Mouse (Mus musculus) left cerebral cortex, adult 9 months (tissue): ENCODE results near the gene Il10.
"Not testable (repeated sequence)": the region's sequence is repeated elsewhere in the genome, so short reads cannot be mapped to it uniquely, and the experiment has no call there.

Experiments
- DNase-seq, 2 experiments: peaks; one replicate each; pipeline ENCODE4 v3.0.0; 2022; ENCODE audit warnings: low spot score in 2 of 2

Gene Il10

DNA sequence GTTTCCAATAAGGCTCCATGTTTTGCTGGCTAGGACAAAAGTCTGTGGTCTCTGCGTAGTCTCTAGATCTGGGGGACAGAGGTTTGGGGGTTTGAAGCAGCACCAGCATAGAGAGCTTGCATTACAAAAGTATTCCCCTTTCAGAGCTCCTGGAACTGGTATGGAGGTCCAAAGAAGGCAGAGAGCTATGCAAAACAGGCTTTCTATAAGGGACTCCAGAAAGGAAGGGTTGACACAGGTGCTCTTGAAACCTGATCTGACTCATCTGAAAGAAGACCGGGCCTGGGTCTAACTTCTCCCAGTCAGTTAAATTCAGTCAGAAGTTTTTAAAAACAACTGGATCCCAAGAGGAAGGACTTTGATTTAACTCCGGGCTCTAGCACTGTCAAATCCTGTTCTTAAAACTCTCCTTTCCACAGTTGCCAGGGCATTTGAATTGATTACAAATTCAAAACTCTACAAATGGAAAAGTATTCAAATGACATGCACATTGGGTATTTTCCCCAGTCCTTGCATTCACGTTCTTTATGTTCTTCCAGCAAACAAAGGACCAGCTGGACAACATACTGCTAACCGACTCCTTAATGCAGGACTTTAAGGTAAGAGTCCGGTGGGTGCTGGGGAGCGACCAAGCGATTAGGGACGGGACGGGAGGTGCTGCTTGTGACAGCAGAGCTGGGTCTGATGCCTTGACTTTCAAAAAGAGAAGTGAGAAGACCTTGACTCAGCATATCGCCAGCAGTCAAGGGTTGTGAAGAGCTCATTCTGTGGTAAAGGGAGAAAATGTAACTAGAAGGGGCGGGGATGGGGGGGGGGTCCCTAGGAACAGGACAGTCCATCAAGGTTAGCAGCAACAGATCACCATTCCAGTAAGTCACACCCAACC lies 1.0 kb downstream of the Il10 start:
- DNase-seq, result no peak

DNA sequence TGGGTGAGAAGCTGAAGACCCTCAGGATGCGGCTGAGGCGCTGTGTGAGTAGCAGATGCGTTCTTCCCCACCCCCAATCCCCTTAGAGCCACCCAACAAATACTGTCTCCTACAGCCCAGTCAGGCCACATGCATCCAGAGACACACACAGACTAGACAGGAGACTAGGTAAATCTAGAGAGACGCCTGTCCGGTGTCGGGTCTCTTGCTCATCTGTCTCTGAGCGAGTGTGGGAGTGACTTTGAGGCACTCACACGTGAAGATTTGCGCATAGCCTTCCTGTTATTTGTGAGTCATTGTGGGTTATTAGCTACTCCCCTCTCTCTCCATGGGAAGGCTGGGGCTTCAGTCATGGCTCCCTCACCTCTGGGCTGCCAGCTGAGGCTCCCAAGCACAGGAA lies 1.8 kb downstream of the Il10 start:
- no peak for DNase-seq

DNA sequence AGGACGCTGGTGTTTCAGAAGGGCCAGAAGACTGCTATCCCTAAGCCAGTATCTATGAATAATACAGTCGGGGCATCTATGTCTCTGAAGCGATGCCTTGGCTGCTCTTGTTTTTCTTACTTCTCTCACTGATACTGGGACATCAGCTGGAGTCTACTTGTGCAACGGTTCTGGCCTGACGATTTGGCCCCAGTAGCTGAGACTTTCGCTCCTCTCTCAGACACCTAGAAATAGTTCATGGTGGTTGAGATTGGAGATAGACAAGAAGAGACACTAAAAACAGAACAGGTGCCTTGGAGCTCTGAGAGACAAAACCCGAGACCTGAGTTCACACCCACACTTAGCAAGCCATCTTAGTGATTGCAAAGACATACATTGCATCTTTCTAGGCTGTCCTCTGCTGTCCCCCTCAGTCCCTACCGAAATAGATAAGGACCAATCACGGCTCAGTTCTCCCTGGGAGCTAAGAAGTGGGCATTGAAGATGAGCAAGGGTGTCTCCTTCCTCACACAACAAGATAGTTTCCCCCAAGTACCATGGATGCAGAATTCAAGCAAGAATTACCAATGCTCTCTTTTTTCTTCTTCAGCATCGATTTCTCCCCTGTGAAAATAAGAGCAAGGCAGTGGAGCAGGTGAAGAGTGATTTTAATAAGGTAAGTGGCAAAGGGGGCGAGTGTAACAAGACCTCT lies 2.4 kb downstream of the Il10 start:
- DNase-seq, result no peak

DNA sequence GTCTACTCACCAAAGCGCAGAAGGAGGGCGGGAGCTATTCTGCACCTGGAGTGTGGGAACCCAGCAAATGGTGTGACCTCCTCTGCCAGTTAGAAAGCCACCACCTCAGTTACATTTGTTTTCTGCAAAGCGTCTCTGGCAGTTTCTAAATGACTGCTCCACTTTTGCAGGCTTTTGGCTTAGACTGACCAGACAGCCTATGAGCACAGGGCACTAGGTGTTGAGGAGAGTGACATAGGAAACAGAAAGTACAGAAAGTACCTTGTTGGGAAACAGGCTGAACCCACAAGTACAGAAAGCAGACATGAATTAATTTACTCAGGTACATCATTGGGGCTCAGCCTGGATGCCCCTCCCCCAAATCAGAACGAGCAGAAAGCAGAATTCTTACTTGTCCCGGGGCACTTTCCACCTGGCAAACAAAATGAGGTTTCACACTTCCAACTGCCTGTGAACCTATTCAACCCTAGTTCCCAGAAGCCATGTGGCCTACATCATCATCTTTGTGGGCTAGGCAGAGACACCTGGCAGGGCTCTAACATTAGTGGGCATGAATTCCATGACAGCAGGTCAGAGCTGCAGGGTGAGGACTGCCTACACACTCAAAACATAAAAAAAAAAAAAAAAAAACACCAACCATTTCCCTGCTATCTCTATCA lies 3.1 kb downstream of the Il10 start:
- no peak for DNase-seq

DNA sequence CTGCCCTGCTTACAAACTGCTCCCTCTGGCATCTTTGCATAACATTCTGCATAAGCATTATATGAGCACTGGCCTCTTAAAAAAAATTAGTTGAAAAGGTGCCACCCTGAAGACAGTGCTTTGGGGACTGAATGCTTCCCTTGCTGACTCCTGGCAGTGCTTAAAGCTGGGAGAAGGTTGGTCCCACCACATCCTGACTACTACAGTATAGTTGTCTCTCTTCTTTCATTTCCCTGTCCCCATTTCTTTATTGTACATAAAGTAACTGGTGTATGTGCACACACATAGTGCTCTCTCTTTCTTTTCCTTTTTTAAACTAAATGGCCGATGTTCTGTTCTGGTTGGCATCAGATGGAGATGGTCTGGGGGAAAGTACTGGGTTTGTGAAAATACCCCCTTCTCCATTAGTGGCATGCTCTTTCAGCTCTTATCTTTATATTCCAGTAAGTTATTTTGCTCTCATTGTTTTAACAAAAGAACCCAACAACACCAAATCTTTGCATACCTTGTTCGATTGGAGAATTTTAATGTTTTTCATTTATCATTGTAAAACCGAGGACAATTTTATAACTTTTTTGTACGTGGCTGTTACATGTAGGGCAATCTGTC lies 3.7 kb downstream of the Il10 start:
- DNase-seq, result not testable (repeated sequence)

DNA sequence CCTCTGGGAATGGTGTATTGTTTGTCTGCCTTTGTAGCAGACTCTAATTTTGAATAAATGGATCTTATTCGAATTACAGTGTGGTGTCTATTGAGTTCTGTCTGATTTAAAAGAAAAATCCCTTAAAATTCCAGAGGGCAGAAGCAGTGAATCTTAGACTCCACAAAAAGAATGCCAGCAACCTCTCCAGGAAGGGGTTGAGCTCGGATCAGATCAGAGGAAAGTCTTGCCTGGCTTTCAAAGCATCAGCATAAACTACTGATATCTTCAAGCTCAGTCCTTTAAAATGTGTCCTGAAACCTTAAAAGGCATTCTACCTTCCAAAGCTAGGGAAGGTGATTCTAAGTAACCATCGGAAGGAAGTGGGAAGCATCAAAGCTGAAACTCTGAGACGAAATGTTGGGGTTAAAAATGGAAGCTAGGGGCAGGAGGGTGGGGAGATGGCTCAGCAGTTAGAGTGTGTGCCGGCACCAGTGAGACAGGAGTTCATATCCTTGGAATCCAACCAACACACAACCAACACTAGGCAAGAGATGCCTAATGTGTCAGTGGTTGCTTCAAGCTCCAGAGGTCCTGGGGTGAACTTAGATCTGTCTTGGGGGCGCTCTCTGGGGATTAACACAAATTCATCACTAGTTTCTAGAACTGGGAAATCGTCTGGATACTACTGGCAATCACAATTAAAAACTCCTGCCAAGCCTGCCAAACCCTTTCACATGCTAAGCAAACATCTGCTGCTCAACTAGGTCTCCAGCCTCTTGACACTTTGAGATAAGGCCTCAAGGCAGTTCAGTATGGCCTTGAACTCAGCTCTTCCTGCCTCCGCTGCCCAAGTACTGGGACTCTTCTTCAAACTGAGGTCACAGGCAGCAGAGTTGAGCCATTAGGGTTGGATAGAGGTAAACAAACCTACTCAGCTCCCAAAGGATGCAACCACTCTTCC lies 5.5 kb downstream of the Il10 start:
- no peak for DNase-seq

DNA sequence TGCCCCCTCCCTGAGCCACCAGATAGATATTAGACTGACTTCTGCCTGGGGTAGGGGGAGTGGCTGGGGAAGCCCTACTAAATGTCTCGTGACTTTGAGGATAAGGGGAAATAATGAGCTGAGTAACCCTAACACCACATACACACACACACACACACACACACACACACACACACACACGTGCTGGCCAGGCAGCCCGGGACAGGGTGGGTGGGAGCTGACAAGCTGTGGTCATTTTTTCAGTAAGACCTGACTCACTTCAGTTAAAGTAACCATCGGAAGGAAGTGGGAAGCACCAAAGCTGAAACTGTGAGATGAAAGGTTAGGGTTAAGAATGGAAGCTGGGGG lies 6.2 kb downstream of the Il10 start:
- DNase-seq, result no peak

DNA sequence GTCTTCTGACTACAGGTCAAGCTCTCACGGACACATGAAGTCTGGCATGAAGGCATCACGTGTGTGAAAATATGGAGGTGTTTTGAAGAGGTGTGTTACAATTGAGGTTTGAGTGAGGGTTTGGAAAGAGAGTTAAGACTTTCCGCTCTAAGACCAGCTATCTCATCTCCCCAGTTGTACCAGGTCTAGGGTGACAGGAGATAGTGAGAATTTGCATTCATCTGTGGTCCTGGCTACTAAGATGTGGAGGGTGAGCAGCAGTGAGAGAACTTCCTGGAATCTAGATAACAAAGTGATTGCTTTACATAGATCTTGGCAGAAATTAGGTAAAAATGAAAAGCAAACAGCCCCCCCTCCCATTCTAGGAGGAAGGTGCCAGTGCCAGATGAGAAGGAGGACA lies 9.6 kb downstream of the Il10 start:
- DNase-seq, result no peak

DNA sequence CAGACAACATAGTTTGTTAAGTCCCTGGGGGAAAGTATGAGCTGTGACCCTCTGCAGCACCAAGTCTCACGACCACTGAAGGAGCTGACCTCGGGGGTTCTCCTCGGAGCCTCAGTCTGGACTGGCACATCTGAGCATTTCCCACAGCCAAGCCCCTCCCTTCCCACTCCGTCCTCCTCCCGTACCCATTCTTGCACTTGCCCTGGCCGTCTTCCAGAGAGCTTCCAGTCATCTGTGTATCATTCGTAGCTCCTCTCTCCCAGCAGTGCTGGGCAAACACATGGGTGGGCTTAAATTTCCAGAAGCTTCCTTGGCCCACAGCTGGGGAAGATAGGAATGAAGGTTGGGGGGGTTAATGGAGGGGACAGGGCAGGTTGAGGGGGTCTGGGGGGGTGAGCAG lies 10.6 kb downstream of the Il10 start:
- DNase-seq, result no peak

DNA sequence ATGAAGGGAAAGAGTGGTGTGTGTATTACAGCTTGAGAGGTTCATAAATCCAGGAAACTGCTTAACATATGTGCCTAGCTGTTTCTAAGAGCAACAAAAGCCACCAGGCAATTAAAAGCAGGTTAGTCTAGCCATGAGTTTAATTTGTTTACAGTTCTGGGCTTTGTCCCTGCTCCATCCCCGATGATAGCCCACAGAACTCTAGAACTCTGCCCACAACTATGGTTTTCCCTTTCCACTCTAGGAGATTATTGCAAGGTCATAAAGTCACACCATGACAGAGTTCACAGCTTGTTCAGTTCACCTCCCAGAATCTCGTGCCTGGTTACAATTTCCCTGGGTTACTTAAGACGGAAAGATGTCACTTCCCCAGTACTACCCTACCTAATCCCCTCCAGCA lies 11.6 kb downstream of the Il10 start:
- DNase-seq, result no peak

DNA sequence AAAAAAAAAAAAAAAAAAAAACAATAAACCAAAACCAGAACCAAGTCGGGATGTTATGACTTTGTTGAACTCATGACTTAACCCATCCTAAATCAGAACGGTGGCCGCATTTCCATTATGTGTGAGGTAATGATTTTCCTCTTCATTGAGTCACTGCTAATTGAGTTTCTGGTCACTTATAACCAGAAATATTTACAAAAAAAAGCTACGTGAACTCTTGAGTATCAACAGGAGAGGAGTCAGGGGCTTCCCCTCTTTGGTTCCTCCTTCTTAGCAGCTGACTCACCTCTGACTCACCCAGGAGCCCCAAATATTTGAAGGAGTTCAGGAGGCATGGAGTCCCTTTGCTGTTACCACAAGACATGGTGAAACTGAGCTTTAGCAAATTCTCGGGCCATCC lies 18.4 kb downstream of the Il10 start:
- DNase-seq, result no peak

DNA sequence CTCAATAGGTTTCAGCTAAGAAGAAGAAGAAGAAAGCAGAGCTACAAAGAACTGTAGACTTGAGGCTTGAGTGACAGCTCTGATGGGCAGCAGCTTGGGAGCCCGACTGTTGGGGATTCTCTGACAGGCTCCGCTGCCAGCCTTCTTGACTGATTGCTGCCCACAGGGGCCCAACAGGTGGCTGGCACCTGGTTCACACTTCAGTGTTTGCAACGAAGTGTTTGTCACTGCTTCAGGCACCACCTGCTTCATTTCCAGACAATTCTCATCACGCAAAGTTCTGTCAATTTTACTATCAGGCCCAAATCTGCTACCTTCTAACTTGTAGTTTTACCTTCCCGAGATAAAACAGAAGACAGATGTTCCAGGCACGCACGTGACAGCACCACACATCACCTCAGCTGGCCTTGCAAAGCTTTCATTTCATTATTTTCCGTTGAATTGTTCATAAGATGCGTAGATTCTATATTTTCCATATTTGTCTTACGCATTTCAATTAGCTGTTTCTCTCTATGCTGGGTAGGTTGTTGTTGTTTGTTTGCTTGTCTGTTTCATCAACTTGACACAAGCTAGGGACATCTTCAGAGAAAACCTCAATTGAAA lies 18.9 kb downstream of the Il10 start:
- no peak for DNase-seq

DNA sequence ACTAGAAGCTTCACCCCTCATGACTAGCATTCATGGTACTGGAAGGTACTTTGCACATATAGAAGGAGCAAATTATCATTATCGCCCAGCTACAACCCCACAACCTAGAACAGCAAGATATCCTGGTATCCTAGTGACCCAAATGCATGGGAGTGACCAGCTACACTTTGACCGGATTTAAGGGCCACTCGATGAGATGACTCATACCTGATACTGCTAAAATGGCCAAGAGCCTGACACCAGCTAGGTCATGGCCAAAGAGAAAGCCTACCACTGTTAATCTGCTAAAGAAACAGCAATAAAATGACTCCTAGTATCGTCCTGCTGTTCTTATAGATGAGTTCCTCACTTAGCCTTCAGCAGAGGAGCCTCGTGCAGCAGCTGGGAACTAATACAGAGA lies 19.8 kb downstream of the Il10 start:
- DNase-seq, result no peak

DNA sequence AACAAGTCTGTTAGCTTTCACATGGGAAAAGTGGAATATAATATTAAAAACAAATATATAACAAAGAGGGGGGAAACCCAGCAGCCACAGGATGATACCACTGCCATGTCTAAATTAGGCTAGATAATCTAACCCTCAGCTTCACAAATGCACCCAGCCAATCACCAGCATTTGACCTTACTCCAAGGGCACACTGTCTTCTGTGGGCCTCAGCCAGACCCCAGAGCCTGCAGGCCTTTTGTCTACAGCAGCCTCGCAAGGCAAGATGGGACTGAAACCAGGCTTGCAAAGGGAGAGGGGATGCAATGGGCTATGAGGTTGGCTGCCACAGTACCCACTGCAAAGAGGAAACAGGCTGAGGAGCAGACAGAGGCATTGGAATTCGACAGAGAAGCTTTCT lies 22.6 kb downstream of the Il10 start:
- no peak for DNase-seq

DNA sequence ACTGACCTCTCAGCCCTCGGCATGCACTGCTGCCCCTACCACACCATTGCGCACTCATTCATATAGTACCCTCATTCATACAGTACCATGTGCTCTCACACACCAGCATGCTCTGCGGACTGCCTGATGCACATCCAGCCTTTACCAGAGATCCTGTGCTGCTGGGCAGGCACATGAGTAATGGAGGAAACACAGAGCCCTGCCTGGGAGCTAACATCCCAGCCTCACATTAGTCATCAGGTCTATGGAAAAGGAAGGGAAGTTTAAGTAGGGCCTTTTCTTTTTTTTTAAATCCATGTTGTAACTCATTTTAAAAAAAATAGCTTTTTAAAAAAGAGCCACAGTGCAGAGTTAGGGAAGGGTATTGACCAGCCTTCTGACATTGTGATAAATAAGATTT lies 23.1 kb downstream of the Il10 start:
- no peak for DNase-seq

DNA sequence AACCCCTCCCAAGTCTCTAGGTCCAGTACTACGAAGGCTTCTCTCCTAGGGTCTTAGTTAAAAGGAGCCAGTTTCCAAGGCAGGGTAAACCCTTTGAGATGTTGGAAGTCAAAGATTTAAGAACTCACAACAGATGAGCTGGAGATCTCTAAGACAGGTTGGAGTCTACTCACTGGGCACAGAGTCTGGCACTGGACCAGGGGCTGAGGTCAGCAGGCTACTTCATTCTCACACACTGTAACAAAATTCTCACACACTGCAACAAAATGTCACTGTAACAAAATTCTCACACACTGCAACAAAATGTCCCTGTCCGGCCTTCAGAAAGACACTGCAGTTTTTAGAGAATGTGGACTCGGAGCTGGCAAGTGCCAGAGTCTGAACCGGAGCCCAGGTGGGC lies 24.0 kb downstream of the Il10 start:
- no peak for DNase-seq

DNA sequence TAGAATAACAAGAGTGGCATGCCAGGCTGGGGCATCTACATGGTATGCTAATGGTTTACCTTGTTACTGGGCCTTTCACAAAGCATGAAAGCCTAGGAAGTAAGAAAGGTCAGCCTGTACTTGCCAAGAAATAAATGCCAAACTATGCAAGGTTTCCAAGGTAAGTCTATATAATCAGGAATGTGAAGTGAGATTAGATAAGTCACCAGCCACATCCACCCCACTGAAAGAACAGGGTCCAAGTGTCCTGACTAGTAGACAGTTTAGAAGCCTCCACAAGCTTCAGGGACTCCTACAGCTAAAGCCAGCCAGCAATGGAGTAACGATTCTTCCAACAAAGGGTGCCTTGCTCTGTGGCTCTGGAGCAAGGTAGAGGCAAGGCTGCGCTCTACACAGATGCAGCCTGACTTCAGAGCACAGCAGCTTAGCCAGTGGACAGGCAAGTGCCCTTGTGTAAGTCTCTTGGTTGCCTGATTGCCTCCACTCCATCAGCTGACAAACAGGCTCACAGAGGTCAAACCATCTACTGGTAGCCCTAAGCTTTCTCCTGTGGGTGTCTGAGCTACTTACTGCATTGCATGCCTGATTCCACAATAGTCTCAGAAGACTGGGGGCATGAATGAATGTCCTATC lies 26.2 kb downstream of the Il10 start:
- DNase-seq, result no peak

DNA sequence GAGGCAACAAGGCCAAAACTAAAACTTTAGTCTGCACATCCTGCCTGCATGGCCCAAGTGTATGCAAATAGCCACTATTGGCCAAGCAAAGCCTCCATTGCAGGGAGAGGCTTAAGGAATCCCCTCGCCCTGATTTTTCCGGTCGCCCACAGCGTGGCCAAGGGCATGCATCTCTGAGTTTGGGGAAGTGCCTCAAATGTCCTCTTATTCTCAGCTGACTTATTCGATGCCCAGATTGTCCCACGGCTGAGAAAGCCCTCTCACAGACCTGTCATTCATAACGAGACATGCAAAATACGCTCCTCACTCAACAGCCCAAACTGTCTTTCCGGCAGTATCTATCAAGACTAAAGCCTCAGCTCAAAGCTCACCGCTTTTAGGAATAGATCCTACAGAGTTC lies 27.0 kb downstream of the Il10 start:
- no peak for DNase-seq

DNA sequence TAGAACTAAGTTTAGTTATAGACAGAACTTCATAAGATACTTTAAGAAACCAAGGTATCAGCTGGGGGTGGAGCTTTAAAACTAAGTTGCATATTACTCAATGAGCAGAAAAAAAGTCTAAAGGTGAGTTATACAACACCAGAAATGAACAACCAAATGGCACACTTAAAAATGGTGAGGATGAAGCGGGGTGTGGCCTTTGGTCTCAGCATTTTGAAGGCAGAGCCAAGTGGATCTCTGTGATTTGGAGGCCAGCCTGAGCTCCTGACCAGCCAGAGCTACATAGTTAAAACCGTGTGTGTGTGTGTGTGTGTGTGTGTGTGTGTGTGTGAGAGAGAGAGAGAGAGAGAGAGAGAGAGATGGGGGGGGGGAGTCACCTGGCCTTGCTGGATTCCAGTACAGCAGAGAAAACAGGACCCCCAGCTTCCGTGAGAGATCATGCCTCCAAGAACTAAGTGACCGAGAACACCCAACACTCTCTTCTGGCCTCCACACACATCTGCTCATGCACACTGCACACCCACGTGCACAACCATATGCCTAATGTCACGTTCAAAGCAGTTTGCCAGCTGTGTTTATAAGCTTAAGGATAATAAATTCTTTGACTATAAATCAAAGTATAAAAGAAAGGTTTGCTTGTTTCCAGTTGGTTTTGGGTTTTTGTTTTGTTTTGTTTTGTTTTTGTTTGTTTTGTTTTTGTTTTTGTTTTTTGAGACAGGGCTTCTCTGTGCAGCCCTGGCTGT lies 28.6 kb downstream of the Il10 start:
- DNase-seq, result no peak

DNA sequence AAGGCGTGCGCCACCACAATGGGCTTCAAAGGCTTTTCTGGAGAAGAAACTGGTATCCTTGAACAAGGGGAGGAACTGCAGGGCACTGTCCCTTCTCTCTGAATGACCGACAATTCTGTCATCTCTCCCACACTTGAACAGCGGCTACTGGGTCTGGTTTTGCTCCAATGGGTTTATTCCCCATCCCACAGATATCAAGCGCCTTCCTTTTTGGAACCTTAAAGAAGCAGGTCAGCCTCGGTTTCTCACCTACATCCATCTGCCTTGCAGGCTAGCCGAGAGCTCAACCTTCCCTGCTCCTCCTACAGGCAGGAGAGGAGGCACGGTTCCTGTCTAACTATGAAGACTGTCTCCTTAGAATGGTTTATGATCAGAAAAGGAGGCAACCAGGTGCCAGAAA lies 29.3 kb downstream of the Il10 start:
- DNase-seq, result no peak
